Mouse (Mus musculus) heart, embryonic 10.5 days (tissue): ENCODE results near the gene Amph. TPM values are rescaled to one million over a fixed set of nuclear protein-coding genes. Genes with fewer than 3 reads are reported as not detected.
"Not testable (repeated sequence)": the region's sequence is repeated elsewhere in the genome, so short reads cannot be mapped to it uniquely, and the experiment has no call there.

Experiments
- DNase-seq: peaks from one replicate; pipeline ENCODE4 v3.0.0-alpha.2; 2017; ENCODE audit warnings: low spot score
- H3K27ac ChIP-seq: fragments of 300-500 bp; sonication (generic); 2 replicates; pipeline ENCODE4 v1.5.1; 2016; ENCODE audit warnings: mild to moderate bottlenecking
- H3K27me3 ChIP-seq: fragments of 300-500 bp; sonication (generic); 2 replicates; pipeline ENCODE4 v1.6.1; 2016; ENCODE audit warnings: mild to moderate bottlenecking; ENCODE audit not compliant: poor library complexity, insufficient read depth, severe bottlenecking
- H3K36me3 ChIP-seq: fragments of 300-500 bp; sonication (generic); 2 replicates; pipeline ENCODE4 v1.6.1; 2016; ENCODE audit warnings: mild to moderate bottlenecking, moderate library complexity
- H3K4me1 ChIP-seq: fragments of 300-500 bp; sonication (generic); 2 replicates; pipeline ENCODE4 v1.6.1; 2016; ENCODE audit warnings: mild to moderate bottlenecking
- H3K4me3 ChIP-seq: fragments of 300-500 bp; sonication (generic); 2 replicates; pipeline ENCODE4 v1.5.1; 2016; ENCODE audit warnings: mild to moderate bottlenecking, moderate library complexity
- H3K9me3 ChIP-seq: fragments of 300-500 bp; sonication (generic); 2 replicates; pipeline ENCODE4 v1.6.1; 2016; ENCODE audit warnings: mild to moderate bottlenecking, moderate library complexity
- WGBS: fragments of 180-500 bp; shearing (Covaris S2); methylation state at CpG from one replicate; pipeline ENCODE4 v1.1.7; 2016; 5-methylcytosine and 5-hydroxymethylcytosine counted together
- polyA plus RNA-seq: library from polyadenylated mRNA; unstranded; fragments of >200 nt; fragmentation: Nextera tagmentation; extraction: Ambion mirVana; gene quantifications from 2 replicates; pipeline ENCODE4 v1.2.1, GENCODE M21; 2016

The Amph gene
- polyA plus RNA-seq, 1 experiment from 2014 or later: 5.3 TPM

GRCm38 (mm10) chr13:19052090-19052489 lies 104.1 kb downstream of the Amph start:
- no peaks in the 10 kb centered on the region for H3K36me3 ChIP-seq
- no peaks in the 10 kb centered on the region for H3K4me1 ChIP-seq
- no peak overlapping the region for H3K4me3 ChIP-seq
- DNase-seq: no peak
- 73% methylated on average over 1 of the region's 1 CpGs for WGBS
- no peaks in the 10 kb centered on the region for H3K27me3 ChIP-seq
- H3K27ac ChIP-seq: no peak overlapping the region
- H3K9me3 ChIP-seq: no peaks in the 10 kb centered on the region

- 63% methylated on average over 2 of the region's 2 CpGs for WGBS
- no peak for DNase-seq
- H3K4me1 ChIP-seq: no peaks in the 10 kb centered on the region
- no peaks in the 10 kb centered on the region for H3K9me3 ChIP-seq
- no peaks in the 10 kb centered on the region for H3K36me3 ChIP-seq
- no peak overlapping the region for H3K27ac ChIP-seq
- H3K4me3 ChIP-seq: no peak overlapping the region
- no peaks in the 10 kb centered on the region for H3K27me3 ChIP-seq
Observed at GRCm38 (mm10) chr13:19054504-19054903, 106.5 kb downstream of the Amph start.

- no peaks in the 10 kb centered on the region for H3K36me3 ChIP-seq
- no peaks in the 10 kb centered on the region for H3K4me1 ChIP-seq
- DNase-seq: no peak
- H3K4me3 ChIP-seq: no peak overlapping the region
- H3K27me3 ChIP-seq: no peaks in the 10 kb centered on the region
- H3K27ac ChIP-seq: no peak overlapping the region
- no peaks in the 10 kb centered on the region for H3K9me3 ChIP-seq
Observed at GRCm38 (mm10) chr13:19072261-19072660, 124.3 kb downstream of the Amph start.

- Histone ChIP-seq H3K4me1 (no peaks in the 10 kb centered on the region), H3K9me3 (no peaks in the 10 kb centered on the region), H3K27me3 (no peaks in the 10 kb centered on the region), H3K36me3 (no peaks in the 10 kb centered on the region), H3K27ac (no peak overlapping the region), H3K4me3 (no peak overlapping the region)
- DNase-seq: no peak
- WGBS: 88% methylated on average over 2 of the region's 2 CpGs
Observed at GRCm38 (mm10) chr13:19077427-19077826, 129.4 kb downstream of the Amph start.

DNA sequence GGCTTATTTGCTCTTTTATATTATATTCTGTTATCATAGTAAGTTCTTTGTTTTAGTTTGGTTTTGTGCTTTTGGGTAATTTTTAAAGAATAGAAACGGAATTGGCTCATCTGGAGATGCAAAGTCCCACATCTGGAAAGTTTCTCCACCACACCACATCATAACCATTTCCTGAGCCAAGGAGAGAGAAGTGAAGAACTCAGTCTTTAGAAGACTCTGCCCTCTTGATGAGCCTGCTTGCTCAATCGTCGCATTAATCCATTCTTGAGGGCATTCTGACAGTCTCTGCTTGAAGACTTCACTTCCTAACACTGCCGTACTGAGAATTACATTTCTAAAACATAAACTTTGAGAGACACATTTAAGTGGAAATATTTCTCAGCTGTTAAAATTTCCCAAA lies 133.9 kb downstream of the Amph start:
- Histone ChIP-seq H3K4me1 (no peaks in the 10 kb centered on the region), H3K36me3 (no peaks in the 10 kb centered on the region), H3K9me3 (no peaks in the 10 kb centered on the region), H3K4me3 (no peak overlapping the region), H3K27me3 (no peaks in the 10 kb centered on the region), H3K27ac (no peak overlapping the region)
- DNase-seq: no peak
- WGBS: 89% methylated on average over 4 of the region's 4 CpGs

GRCm38 (mm10) chr13:19094571-19094970 lies 146.6 kb downstream of the Amph start:
- H3K9me3 ChIP-seq: no peaks in the 10 kb centered on the region
- H3K27me3 ChIP-seq: no peaks in the 10 kb centered on the region
- no peak for DNase-seq
- no peaks in the 10 kb centered on the region for H3K36me3 ChIP-seq
- no peak overlapping the region for H3K27ac ChIP-seq
- 87% methylated on average over 6 of the region's 6 CpGs for WGBS
- no peak overlapping the region for H3K4me3 ChIP-seq
- H3K4me1 ChIP-seq: no peaks in the 10 kb centered on the region

DNA sequence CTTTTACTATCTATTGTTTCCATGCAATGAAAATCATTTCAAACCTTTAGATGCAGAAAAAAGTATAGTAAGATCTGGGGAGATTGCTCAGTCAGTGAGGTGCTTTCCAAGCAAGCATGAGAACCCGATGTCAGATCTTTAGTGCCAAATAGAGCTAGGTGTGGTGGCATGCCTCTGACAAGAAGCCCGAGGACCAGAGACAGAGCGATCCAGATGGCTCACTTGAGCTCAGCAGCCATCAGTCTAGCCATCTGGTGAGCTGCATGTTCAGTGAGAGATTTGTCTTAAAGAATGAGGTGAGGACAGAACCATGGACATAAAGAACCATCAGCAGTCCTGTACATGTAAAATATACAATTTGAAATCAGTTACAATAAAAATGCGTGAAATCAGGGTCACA lies 149.1 kb downstream of the Amph start:
- WGBS: 82% methylated on average over 4 of the region's 4 CpGs
- Histone ChIP-seq H3K4me1 (no peaks in the 10 kb centered on the region), H3K27me3 (no peaks in the 10 kb centered on the region), H3K4me3 (no peak overlapping the region), H3K36me3 (no peaks in the 10 kb centered on the region), H3K9me3 (no peaks in the 10 kb centered on the region), H3K27ac (no peak overlapping the region)
- DNase-seq: no peak

- no peaks in the 10 kb centered on the region for H3K27me3 ChIP-seq
- no peaks in the 10 kb centered on the region for H3K4me1 ChIP-seq
- 85% methylated on average over 10 of the region's 10 CpGs for WGBS
- no peak overlapping the region for H3K4me3 ChIP-seq
- no peaks in the 10 kb centered on the region for H3K9me3 ChIP-seq
- H3K27ac ChIP-seq: no peak overlapping the region
- no peaks in the 10 kb centered on the region for H3K36me3 ChIP-seq
- no peak for DNase-seq
Observed at GRCm38 (mm10) chr13:19101889-19102402, 153.9 kb downstream of the Amph start.

- DNase-seq: no peak
- Histone ChIP-seq H3K4me3 (no peak overlapping the region), H3K27me3 (no peaks in the 10 kb centered on the region), H3K36me3 (no peaks in the 10 kb centered on the region), H3K27ac (no peak overlapping the region), H3K9me3 (no peaks in the 10 kb centered on the region), H3K4me1 (no peaks in the 10 kb centered on the region)
- 52% methylated on average over 5 of the region's 5 CpGs for WGBS
Observed at GRCm38 (mm10) chr13:19106418-19106817, 158.4 kb downstream of the Amph start.

GRCm38 (mm10) chr13:19109331-19109730 lies 161.3 kb downstream of the Amph start:
- Histone ChIP-seq H3K4me1 (no peaks in the 10 kb centered on the region), H3K9me3 (no peaks in the 10 kb centered on the region), H3K4me3 (no peak overlapping the region), H3K27me3 (no peaks in the 10 kb centered on the region), H3K27ac (no peak overlapping the region), H3K36me3 (no peaks in the 10 kb centered on the region)
- DNase-seq: no peak
- WGBS: 56% methylated on average over 3 of the region's 3 CpGs

DNA sequence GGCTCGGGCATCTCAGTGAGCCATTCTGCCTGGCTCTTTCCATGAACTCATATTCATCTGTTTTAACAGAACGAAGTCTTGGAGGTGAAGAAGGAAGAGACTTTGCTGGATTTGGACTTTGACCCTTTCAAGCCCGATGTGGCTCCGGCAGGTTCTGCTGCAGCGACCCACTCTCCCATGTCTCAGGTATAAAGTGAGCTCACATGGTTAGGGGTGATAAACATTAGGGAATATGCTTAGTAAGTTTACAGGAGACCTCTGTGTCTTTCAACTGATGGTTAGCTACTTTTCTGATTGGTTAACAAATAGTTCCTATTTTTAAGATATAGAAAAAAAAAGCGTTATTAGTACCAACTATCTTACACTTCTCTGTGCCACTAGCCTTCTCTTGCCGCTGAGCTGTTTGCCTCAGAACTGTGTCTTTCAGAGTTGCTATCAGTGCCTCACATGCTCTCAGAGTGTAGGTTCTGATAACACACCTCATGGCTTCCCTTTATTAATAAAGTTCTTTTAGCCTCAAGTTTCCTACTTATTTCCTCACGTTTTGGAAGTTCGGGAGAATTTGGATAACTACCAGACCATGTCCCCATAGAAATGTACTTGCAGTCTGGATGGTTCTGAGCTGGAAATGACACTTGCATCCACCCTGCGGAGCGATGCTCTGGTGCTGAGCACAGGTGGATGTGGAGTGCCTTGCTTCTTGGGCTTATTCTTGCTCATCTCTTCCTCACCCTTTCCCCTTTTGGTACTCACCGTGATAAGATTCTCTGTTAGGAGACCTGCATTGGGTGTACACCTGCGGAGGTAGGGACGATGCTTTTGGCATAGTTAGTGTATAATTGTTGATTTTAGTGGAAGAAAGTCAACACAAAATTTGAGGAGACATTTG lies 165.3 kb downstream of the Amph start:
- H3K36me3 ChIP-seq: no peaks in the 10 kb centered on the region
- H3K27ac ChIP-seq: no peak overlapping the region
- H3K4me3 ChIP-seq: no peak overlapping the region
- H3K9me3 ChIP-seq: no peaks in the 10 kb centered on the region
- H3K27me3 ChIP-seq: no peaks in the 10 kb centered on the region
- no peaks in the 10 kb centered on the region for H3K4me1 ChIP-seq
- 86% methylated on average over 14 of the region's 14 CpGs for WGBS
- DNase-seq: no peak

DNA sequence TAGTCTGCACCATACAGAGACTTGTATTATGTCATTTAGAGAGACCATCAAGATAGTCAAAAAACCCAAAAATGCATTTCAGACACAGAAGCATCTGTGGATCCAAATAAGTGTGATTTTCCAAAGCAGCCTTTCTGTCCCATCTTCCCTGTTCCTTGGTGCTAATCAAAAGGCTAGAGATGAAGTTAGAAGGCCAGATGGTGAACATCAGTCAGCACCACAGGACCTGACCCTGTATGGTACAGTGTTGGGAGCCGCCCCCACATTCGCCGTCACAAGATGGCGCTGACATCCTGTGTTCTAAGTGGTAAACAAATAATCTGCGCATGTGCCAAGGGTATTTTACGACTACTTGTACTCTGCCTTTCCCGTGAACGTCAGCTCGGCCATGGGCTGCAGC lies 166.8 kb downstream of the Amph start:
- DNase-seq, H3K4me1 ChIP-seq, H3K4me3 ChIP-seq, H3K9me3 ChIP-seq, H3K27me3 ChIP-seq, H3K36me3 ChIP-seq, H3K27ac ChIP-seq: not testable (repeated sequence)
- WGBS: 90% methylated on average over 7 of the region's 9 CpGs

- H3K36me3 ChIP-seq: no peaks in the 10 kb centered on the region
- no peaks in the 10 kb centered on the region for H3K9me3 ChIP-seq
- H3K27ac ChIP-seq: no peak overlapping the region
- WGBS: 60% methylated on average over 5 of the region's 5 CpGs
- H3K27me3 ChIP-seq: no peaks in the 10 kb centered on the region
- no peaks in the 10 kb centered on the region for H3K4me1 ChIP-seq
- H3K4me3 ChIP-seq: no peak overlapping the region
- DNase-seq: no peak
Observed at GRCm38 (mm10) chr13:19126912-19127552, 179.0 kb downstream of the Amph start.
